Mouse (Mus musculus) megakaryocyte-erythroid progenitor cell, adult 5-6 weeks (primary cell): ENCODE measurements around the gene Tpt1. TPM values are rescaled to one million over a fixed set of nuclear protein-coding genes. Genes with fewer than 3 reads are reported as not detected.
"Not testable (repeated sequence)": the region's sequence is repeated elsewhere in the genome, so short reads cannot be mapped to it uniquely, and the experiment has no call there.

ENCODE experiments used
- ATAC-seq: replicated peaks from 2 replicates; pipeline ENCODE4 v1.8.0; 2016; ENCODE audit warnings: mild to moderate bottlenecking, inconsistent platforms; ENCODE audit not compliant: severe bottlenecking, poor library complexity, low FRiP score, low TSS enrichment
- total RNA-seq, 2 experiments: library from RNA; stranded (forward) in 1 of 2; stranded (reverse) in 1 of 2; fragments of 200-1000, 215-1000 nt in 1 of 2; fragments of >200 nt in 1 of 2; fragmentation: Nextera tagmentation in 1 of 2; gene quantifications; 2 replicates each; pipeline ENCODE4 v1.2.3; 2014 to 2017

The Tpt1 gene
- total RNA-seq, 2 experiments from 2014 or later = 839 to 4,416 TPM

DNA sequence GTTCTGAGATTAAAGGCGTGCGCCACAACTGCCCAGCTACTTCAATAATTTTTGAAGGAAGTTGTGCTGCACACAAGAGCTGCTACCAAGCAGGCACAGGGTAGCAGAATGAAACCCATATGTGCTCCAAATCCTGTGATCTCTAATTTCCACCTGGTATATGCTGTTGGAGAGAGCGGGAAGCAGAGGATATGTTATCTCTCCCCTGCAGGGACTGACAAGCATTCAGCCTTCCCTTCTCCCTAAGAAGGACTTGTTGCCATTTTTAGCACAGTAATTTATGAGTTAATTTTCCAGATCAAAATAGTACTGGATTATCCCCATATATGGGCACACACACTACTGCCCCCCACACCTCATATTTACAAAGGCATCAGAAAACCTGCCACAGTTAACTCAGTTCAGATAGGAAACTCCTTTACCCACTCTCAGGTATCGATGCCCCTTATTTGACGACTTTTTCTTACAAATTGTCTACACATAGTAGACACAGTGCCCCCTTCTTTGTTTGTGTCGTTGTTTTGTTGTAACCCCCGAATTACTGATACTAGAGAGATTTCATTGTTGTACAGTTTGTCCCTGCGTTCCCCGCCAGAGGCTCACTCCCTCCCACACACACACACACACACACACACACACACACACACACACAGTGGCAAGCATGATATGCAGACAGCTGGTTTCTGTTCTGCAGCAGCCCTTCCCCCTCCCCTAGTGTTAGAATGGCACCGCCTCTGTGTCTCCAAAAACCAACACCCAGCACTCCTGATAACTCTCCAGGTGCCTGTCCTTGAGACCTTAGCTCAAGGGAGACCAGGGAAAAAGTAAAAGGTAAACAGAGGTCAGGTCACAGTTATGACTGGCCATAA, 7.6 kb upstream of the Tpt1 start:
- peak; percentile 64 for ATAC-seq

DNA sequence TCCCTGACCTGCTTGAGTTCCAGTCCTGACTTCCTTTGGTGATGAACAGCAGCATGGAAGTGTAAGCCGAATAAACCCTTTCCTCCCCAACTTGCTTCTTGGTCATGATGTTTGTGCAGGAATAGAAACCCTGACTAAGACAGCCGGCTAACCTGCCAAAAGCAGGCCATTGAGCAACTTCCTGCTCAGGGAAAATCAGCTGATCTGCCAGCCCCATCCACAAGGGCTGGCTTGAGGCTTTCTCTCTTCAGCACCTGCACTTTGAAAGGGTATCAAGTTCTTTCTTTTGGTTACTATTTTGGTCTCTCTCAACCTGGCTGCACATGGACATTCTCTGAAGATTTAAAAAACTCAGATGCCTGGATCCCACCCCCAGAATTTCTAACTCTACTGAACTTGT, 3.1 kb upstream of the Tpt1 start:
- ATAC-seq = not testable (repeated sequence)

DNA sequence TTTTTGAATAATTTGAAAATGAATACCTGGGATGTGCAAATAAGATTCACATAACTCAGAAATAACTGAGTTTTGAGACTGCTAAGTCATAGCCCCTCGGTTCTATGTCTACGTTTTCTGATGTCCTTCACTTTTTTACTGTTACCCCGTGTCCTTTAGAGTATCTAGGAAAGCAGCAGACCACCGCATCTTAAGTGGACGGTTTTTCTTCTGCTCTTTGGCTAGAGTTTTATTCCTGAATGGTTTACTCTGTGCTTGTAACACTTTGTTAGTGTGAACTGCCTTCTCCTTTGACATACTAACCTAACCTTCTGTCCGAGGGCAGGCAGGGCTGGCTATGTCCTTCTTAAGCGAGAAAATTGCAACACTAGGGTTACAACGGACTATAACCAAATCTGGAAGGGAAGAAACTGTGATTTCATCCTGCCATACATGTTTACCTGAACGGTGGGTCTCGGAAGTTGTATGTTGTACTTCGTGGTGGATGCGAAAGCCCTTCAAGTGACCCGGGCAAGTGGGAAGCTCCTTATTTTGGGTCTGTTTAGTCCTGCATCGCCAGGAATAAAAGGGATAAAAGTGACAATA, 690 bp upstream of the Tpt1 start:
- no peak for ATAC-seq

DNA sequence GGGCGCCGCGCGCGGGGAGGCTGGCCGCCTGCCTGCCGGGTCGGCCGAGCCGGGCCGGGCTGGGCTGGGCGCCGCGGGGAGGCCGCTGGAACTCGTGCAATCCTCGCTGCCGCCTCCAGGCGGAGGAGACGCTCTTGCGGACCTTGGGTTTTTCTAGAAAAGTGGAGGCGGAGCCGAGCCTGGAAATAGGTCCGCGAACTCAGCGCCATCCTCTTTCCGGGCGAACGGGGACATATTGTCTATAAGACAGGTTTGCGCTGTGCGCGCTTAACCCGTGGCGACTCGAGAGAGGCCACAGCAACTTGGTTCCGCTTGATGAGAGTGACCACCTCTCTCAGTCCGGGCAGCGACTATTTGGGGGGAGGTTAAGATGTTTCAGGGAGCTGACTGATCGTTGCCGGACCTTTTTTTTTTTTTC, 814 bp downstream of the Tpt1 start:
- ATAC-seq = peak; percentile 53

DNA sequence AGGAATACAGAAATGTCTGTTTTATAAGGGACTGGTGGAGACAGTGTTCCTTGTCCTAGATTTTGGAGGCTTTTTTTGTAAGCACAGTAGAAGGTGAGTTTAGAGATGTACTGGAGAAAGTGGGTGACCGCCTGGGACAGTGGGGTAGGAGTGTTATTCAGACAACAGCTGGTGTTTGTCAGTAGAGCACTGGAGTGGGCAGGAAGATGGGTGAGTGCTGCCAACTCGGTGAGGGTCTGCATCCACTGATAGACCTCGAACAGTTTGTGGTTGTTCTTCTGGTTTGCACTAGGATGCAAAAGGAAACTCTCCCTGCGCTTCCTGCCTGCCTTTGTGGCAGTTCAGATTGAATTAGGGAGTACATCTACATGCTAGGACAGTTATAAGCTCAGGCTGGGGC, 2.8 kb downstream of the Tpt1 start:
- ATAC-seq = no peak

DNA sequence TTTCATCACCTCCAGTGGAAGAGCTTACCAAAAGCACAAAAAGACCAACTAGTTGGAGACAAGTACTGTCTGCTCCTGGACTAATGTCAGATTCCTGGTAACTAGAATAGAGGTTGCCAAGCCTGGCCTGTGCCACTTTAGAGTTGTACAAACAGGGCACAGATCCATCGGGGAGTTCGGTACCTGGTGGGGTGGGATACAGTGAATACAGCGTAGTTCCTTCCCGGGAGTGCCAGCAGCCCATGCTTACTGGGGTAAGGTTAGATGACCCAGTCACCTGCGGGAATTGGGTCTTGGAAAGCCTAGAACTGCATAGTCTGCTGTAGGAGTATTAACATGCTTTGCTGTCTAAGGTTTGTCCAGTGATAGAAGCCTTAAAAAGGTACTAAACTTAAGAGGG, 3.6 kb downstream of the Tpt1 start:
- no peak for ATAC-seq

DNA sequence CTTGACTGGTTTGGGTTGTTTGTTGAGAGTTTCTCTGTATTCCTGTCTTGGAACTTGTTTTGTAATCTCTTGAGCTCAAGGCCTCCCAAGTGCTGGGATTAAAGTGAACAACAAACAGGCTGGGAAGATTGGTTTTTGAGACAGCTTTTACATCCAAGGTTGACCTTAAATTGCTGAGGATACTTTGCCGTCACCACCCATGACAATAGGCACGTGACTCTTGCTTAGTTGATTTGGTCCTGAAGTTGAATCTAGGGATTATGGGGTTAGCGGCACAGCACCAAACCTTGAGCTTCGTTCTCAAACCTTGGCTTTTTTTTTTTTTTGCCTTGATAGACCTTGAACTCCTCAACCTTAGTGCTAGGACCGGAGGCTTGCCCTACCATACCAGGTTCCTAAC, 4.3 kb downstream of the Tpt1 start:
- ATAC-seq = no peak

DNA sequence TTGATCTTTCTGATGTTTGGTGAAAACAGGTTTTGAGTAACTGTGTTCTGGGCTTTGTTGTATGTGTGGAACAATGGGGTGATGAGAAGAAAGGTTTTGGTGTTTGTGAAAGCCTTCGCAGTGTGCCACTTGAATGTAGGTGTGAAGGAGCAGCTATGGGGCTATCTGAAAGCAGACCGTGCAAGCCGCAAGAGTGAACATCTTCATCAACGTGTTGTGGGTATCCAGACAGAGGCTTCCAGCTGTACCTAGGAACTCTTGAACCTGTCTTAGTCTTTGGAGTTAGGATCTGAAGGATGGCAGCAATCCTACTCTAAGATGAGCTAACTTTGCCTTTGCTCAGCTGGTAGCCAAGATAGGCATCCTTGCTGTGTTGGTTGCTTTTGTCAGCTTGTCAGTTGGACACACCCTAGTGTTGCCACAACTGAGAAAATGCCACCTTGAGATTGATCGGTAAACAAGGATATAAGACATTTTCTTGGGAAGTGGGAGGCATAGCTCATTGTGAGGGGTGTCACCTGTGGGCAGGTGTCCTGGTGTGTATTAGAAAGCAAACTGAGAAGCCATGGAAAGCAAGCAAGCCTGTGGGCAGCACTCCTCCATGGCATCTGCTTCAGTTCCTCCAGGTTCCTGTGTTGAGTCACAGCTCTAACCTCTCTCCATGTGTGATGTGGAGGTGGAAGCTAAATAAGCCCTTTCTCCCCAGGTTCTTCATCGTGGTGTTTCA, 5.1 kb downstream of the Tpt1 start:
- no peak for ATAC-seq

DNA sequence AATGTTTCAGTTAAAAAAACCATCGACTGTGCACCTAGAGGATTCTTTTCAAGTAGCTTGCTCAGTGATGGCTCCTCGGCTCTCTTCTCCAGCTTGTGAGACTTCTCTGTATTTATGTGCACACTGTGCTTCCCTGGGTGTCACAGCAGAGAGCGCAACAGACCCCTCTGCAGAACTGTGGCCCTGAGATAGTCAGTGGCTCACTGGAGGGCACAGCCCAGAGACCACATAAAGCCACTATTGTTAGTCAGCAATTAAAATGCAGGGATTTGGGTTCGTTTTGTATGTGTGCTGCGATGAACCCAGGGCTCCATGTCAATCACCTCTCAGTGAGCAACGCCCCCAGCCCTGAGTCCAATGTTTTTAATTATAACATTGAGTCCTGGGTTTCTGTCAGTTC, 5.9 kb downstream of the Tpt1 start:
- no peak for ATAC-seq

DNA sequence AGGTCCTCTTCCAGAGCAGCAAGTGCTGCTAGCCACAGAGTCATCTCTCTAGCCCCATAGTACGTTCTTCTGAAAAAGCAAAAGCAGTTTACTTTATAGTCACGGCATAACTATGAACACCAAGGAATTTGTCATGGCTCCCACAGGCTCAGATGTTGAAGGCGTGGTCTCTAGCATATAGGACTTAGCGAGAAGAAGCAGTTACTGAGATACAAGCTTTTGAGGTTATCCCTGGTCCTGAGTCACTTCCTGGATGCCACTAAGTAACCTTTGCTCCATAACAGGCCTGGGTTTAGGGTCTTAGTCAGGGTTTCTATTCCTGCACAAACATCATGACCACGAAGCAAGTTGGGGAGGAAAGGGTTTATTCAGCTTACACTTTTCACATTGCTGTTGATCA, 7.1 kb downstream of the Tpt1 start:
- ATAC-seq = no peak

DNA sequence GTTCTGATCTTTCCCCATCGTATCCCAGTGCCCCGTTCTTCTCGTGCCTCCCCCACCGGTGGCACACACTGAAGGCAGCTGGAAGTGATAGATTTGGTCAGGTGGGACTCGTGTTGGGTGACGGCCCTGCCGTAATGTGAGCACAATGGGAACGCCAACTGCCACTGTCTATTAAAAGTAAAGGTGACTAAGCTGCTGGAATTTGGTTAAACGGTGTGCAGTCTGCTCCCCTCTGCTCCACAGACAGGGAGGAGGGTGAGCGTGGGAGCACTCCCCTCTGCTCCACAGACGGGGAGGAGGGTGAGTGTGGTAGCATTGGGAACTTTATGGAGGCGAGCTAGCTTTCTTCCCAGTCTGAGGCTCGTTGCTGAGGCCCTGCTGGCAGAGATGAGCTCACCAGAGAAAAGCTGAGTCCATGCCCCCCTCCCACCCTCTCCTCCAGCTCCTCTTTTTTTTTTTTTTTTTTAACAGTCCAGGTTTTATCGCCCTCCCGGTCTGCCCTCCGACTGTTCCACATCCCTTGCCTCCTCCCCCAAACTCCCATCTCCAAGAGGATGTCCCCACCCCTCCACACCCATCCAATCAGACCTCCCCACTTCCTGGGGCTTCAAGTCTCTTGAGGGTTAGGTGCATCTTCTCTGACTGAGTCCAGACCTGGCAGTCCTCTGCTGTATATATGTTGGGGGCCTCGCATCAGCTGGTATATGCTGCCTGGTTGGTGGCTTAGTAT, 10.5 kb downstream of the Tpt1 start:
- ATAC-seq = no peak

DNA sequence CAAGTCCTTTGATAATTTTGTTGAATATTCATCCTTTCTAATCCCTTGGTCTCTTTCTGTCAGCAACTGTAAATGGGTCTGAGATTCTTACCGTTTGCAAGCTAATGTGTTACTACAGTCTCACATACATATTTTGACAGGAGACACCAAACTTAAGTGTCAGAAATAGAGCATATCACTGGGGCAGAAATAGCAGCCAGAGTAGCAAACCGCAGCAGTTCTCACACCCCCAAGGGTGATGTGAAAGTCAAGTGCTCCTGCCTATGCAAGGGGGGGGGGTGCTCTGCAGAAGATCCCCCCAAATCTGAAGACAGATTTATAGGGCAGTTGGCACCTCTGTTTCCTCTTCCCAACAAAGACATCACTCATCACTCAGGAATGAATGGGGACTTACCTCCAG, 13.3 kb downstream of the Tpt1 start:
- ATAC-seq = no peak

DNA sequence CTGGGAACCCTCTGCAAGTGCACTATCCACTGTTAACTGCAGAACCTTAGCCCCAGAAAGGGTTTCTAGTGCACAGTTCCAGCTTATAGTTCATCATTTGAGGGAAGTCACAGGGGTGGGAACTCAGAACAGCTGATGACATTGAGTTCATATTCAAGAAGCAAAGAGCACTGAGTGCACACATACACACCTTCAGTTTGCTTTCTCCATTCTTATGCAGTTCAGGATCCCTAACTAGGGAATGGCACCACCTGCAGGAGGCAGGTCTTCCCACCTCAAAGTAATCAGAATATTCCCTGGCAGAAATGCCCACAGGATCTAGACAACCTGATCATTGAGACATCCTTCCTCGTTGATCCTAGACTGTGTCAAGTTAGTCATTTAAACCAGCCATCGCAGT, 14.7 kb downstream of the Tpt1 start:
- no peak for ATAC-seq

DNA sequence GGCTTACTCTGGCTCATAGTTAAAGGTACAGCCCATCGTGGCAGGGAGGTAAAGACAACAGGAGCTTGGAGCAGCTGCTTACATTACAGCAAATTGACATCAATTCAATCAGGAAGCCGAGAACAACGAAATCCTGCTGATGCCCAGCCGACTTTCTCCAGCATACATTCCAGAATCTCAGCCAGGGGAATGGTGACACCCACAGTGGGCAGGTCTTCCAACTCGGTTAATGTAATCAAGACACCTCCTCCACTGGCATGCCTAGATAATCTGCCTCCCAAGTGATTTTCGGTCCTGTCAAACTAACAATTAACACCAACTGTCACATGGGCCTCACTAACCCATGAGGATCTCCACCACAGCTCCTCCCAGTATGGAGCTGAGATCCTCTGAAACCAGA, 17.8 kb downstream of the Tpt1 start:
- ATAC-seq = no peak

DNA sequence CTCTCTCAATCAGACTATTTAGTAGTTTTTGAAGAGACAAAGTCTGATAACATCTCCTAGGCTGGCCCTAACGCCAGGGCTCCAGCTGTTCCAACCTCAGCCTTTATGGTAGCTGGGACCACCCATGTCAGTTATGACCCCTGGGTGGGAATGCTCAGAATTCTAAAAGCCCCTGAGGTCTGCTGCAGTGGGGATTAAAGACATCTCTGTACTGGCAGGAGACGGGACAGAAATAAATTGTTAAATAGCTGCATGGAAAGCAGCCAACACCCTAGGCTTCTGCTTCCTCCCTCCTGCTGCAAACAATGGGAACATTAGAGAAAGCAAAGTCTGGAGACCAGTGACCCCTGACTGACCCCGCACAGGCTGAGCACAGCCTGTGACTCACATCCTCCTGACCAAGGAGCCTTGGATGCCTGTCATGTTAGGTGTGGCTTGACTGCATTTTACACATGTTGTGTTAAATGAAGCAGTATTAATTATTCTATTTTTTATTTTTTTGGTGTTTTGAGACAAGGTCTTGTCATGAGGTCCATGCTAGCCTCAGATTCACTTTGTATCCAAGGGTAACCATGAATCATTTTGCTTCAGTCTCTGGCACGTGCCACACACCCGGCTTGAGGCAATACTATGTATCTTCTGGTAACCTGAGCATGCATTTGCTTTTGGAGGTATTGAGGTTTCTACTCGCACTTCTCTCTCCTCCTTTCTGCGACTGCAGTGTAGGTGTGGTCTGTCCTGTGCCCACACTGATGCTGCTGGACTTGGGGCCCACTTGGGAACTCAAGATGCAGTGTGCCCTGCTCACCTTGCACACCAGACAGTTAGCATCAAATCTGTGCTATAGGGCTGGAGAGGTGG, 18.9 kb downstream of the Tpt1 start:
- no peak for ATAC-seq

DNA sequence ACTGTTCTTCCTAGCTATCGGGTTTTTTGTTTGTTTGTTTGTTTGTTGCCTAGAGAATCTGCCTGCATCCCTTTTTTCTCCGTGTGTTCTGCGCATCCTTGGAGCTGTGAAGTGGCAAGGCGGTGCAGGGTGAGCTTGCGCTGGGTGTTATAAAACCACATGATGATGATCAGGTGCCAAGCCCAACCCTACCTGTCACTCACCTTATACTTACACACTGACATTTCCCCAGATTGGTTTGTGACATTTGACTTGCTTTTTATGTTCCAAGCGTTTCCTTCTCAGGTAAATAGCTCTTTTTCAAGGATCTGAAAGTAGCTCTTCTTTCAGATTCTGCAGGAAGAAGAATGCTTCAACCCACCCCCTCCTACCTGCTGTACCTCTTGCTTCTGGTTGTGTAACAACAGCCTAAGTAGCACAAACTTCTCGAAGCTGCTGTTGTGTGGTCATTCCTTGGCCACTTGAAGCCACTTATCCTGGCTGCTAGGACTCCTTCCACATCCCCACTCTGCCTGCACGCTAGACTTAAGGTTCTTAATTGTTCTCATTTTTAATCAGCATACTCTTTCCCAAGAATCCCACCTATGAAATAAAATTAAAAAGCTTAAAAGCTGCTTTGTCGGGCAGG, 21.9 kb downstream of the Tpt1 start:
- no peak for ATAC-seq

DNA sequence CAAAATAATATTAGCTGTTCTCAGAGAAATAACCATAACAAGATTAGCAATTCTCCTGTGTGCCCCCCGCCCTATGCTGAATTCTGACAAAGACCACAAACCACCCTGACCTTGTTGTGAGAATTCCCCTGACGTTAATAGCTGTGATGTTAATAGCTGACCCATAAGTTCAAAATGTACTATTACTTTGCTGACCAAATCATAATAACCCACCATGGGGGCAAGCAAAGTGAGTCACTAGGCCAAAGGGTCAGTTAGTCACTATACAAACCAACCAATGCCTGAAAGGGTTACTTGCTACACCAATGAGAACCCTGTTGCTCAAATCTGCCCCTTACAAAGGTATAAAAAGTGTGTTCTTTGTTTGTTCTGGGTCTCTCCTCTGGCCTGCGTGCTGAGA, 23.1 kb downstream of the Tpt1 start:
- not testable (repeated sequence) for ATAC-seq

DNA sequence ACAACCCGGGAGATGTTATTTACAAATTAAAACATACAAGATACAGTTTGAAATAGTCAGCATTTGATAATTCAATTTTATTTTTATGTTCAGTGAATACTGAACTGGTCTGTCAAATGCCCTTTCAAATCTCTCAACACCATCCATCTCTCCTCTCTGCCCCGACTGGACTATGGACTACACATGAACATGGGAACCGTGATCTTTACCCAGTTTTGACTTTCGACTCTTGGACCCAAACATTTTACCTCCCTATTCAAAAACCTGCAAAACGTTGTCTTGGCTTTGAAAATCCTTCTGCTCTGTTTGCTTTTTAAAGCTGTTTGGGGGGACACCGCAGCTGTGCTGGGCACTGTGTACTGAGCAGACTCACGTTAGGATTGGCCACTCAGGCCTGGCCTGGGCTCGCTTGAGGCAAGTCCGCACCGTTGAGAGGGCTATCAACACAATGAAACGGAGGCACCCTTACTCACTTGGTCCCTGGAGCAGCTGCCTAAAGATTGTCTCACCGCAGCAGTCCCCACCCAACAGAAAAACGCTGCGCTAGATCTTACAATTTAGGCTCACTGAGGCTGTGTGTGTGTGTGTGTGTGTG, 25.0 kb downstream of the Tpt1 start:
- ATAC-seq = no peak
